Mouse (Mus musculus) cortical plate, adult 2 months (tissue): ENCODE results near the gene Prdm1. TPM values are rescaled to one million over a fixed set of nuclear protein-coding genes. Genes with fewer than 3 reads are reported as not detected.

ENCODE experiments used
- H3K27ac ChIP-seq: fragments of 200-500 bp; 2 replicates; pipeline ENCODE4 v1.5.1; 2012; ENCODE audit warnings: low read length, control low read depth, inconsistent platforms; ENCODE audit not compliant: insufficient read depth
- H3K4me1 ChIP-seq: fragments of 200-500 bp; 2 replicates; pipeline ENCODE4 v1.6.1; 2011; ENCODE audit warnings: low read length; ENCODE audit not compliant: control insufficient read depth, insufficient read depth
- H3K4me3 ChIP-seq: fragments of 200-500 bp; 2 replicates; pipeline ENCODE4 v1.5.1; 2011; ENCODE audit warnings: mild to moderate bottlenecking, low read length, control low read depth; ENCODE audit not compliant: insufficient read depth
- CTCF ChIP-seq: fragments of 200-500 bp; IDR thresholded peaks from 2 replicates; pipeline ENCODE4 v1.5.1; 2011; ENCODE audit warnings: mild to moderate bottlenecking, control low read depth, low read length; ENCODE audit not compliant: insufficient read depth; ENCODE audit errors: extremely low read depth
- POLR2A ChIP-seq: fragments of 200-500 bp; IDR thresholded peaks from 2 replicates; pipeline ENCODE4 v1.6.1; 2011; ENCODE audit warnings: mild to moderate bottlenecking, low read length, control low read depth; ENCODE audit not compliant: insufficient read depth; ENCODE audit errors: extremely low read depth
- polyA plus RNA-seq: library from polyadenylated mRNA; depleted of rRNA; stranded (reverse); fragments of >200 nt; gene quantifications from 2 replicates; pipeline ENCODE4 v1.2.3, GENCODE M21; 2012

Prdm1 gene
- polyA plus RNA-seq, 1 experiment, result 0.58 TPM

DNA sequence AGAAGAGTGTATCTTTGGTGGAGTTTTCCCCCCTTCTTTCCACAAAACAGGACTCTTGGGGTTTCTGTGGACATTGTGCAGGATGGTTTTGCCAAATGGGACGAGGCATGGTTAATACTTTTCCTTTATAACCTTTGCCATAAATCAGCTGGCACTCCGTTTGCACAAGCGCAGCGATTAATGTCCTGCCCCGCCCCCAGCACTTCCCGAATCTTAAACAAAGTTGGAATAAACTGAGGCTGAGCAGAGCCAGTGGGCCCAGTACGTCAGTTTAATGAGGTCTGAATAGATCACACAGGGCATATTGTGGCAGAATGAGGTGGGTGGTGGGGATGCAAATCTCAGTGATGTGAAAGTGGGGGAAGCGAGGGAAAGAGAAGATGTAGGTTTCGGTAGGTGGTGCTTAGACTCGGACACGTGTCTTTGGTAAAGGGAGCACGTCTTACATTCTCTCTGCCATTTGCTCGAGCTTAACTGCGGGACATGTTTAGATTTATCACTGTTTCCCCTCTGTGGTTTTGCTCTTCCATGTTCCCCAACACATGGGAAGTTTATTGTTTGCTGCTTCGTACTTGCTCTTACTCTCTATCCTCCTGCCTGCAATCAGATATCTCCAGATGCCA, 28.3 kb downstream of the Prdm1 start:
- no peak overlapping the region for H3K27ac ChIP-seq
- no peaks in the 10 kb centered on the region for H3K4me1 ChIP-seq
- H3K4me3 ChIP-seq, result no peak overlapping the region
- TF ChIP-seq CTCF, result no peak
- no peak for TF ChIP-seq POLR2A

GRCm38 (mm10) chr10:44493818-44494492, 34.3 kb downstream of the Prdm1 start:
- no peak overlapping the region for H3K4me3 ChIP-seq
- no peaks in the 10 kb centered on the region for H3K4me1 ChIP-seq
- H3K27ac ChIP-seq, result no peak overlapping the region
- TF ChIP-seq CTCF (no peak), POLR2A (no peak)

DNA sequence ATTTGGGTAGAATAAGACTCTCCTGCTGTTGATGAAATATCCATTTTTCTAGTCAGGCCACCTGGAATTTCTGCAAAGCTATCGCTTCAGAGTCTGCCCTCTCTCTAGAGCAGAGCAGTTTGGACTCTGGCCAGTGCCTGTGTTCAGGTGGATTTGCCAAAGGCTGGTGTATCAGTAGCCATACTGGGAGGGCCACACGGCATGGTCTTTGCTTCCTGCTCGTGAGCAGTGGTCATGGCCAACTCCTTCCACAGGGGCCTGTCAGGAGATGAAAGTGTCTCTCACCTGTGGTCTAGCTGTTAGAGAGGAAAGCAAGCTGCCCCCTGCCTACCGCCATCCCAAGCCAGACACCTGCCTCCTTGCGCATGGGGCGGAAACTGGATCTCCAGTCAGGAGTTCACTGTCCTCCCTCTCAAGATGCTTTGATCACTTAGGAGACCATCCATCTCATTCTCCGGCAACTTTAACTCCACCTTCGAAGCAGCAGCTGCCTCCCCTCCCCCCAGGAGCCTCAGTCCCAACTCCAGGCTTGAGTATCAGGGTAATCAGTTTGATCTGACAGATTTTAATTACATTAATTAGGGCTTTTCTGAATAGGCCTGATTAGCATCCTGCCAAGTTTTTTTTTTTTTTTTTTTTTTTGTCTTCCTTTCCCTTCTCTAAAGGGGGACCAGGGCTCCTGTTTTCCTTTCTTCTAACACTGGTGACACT, 35.3 kb downstream of the Prdm1 start:
- no peak for TF ChIP-seq CTCF
- TF ChIP-seq POLR2A, result no peak
- H3K27ac ChIP-seq, result no peak overlapping the region
- no peaks in the 10 kb centered on the region for H3K4me1 ChIP-seq
- no peak overlapping the region for H3K4me3 ChIP-seq

DNA sequence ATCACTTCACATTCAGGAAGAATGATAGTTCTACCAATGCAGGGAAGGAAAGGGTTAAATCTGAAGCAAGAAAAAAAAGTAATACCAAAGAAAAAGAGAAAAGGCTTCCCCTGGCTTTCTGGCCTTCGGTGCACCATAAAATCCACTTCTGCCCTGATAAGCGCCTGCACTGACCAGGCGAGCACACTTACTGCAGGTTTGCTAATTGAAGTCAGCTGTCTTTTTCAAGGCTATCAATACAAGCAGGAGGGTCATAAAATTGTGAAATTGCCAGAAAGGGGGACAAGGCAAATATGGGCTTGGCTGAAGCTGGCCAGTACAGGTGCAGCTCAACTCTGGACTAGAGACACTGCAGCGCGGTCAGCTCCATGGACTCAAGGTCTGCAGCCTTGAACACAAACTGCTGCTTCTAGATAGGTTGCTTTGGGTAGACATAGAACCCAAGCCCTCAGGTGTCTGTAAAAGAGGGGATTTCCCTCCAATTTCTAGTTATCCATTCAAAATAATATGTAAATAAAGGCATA, 37.3 kb downstream of the Prdm1 start:
- Histone ChIP-seq H3K4me1 (no peaks in the 10 kb centered on the region), H3K27ac (no peak overlapping the region), H3K4me3 (no peak overlapping the region)
- no peak for TF ChIP-seq CTCF
- TF ChIP-seq POLR2A, result no peak

GRCm38 (mm10) chr10:44487132-44487531, 41.2 kb downstream of the Prdm1 start:
- no peak overlapping the region for H3K4me3 ChIP-seq
- no peaks in the 10 kb centered on the region for H3K4me1 ChIP-seq
- no peak for TF ChIP-seq POLR2A
- no peak for TF ChIP-seq CTCF
- H3K27ac ChIP-seq, result no peak overlapping the region

- TF ChIP-seq CTCF, result no peak
- no peaks in the 10 kb centered on the region for H3K4me1 ChIP-seq
- no peak overlapping the region for H3K4me3 ChIP-seq
- no peak overlapping the region for H3K27ac ChIP-seq
These were observed 44.2 kb downstream of the Prdm1 start for GRCm38 (mm10) chr10:44484077-44484476.

- Histone ChIP-seq H3K27ac (no peak overlapping the region), H3K4me1 (no peaks in the 10 kb centered on the region), H3K4me3 (no peak overlapping the region)
- no peak for TF ChIP-seq POLR2A
- TF ChIP-seq CTCF, result no peak
These were observed 45.2 kb downstream of the Prdm1 start for GRCm38 (mm10) chr10:44483116-44483515.

DNA sequence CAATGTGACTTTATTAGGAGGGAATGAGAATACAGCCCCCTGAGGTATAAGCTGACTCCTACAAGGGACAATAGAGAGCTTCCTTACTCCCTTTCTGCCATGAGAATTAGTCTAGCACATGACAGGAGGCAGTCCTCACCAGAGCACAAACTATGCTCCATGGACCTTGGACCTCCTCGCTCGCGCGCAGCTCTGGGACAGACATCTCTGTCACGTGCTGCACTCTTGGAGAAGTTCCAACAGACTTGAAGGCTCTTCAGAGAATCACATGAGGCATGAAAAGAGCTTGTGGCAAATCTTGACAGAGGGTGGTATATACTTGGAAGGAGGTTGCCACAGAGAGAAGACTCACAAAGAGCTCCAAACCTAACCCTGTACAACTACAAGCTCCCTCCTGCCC, 46.9 kb downstream of the Prdm1 start:
- Histone ChIP-seq H3K27ac (no peak overlapping the region), H3K4me3 (no peak overlapping the region), H3K4me1 (no peaks in the 10 kb centered on the region)
- no peak for TF ChIP-seq CTCF
- TF ChIP-seq POLR2A, result no peak

DNA sequence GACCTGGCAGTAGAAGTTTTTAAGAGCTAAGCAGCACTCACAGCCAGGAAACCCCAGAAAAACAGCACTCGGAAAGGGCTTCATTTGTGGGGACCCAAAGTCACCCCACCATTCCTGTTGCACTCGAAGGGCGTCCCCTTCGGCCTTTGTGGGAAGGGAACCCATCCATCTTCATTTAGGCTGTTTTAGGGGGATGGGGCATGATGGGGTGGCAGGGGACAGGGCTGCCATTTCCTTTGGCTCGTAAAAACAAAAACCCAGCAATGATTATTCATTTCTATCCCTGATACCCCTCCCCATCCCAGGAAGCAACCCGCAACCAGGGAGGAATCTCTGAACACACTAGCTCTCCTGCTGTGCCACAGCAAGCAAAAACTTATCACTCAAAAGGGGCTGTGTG, 49.0 kb downstream of the Prdm1 start:
- Histone ChIP-seq H3K27ac (no peak overlapping the region), H3K4me3 (no peak overlapping the region), H3K4me1 (no peaks in the 10 kb centered on the region)
- no peak for TF ChIP-seq POLR2A
- no peak for TF ChIP-seq CTCF
